21 mouse cellular contexts compared by ENCODE assay signal in genomic region chr10:25035363-25035762, GRCm38 (mm10).
DNase-seq lines count a peak whose midpoint lies in the region; ATAC-seq and TF ChIP-seq lines count a peak whose summit lies in the region.
"Had no signal": no experiment of that assay in that cellular context is flagged by ENCODE, and none has a peak within 500 bp of the region (broad histone marks: within the 10 kb centered on the region; RNA-seq: fewer than 3 reads in every experiment).

No protein-coding gene starts in this region.

- no peaks in the 10 kb centered on the region for H3K27me3 ChIP-seq in hindbrain, embryonic 14.5 days (ENCODE audit: control insufficient read depth, insufficient read depth, low read length)
- no peaks in the 10 kb centered on the region for H3K27me3 ChIP-seq in hindbrain, embryonic 11.5 days (ENCODE audit: control insufficient read depth, insufficient read depth, low read length)
- H3K27me3 ChIP-seq in midbrain, postnatal 0 days (ENCODE audit: insufficient read depth, low read length): no peaks in the 10 kb centered on the region
- H3K27me3 ChIP-seq in midbrain, embryonic 10.5 days (ENCODE audit: low read depth, poor library complexity, severe bottlenecking): no peaks in the 10 kb centered on the region
- H3K27me3 ChIP-seq in hindbrain, postnatal 0 days (ENCODE audit: insufficient read depth, low read length): no peaks in the 10 kb centered on the region
- H3K27me3 ChIP-seq: embryonic facial prominence, embryonic 15.5 days had no signal

- H3K27ac ChIP-seq in hindbrain, embryonic 14.5 days: no peak overlapping the region
- no peak overlapping the region for H3K27ac ChIP-seq in hindbrain, embryonic 11.5 days (ENCODE audit: low read depth, low read length)
- H3K27ac ChIP-seq in midbrain, postnatal 0 days (ENCODE audit: low read depth, low read length): no peak overlapping the region
- H3K27ac ChIP-seq in midbrain, embryonic 10.5 days (replicated peaks): no peak overlapping the region
- no peak overlapping the region for H3K27ac ChIP-seq in hindbrain, postnatal 0 days
- H3K27ac ChIP-seq: embryonic facial prominence, embryonic 15.5 days; gastrocnemius, adult 2 months had no signal

- H3K4me1 ChIP-seq in hindbrain, embryonic 14.5 days (replicated peaks; ENCODE audit: control insufficient read depth, insufficient read depth, low read length): no peaks in the 10 kb centered on the region
- no peaks in the 10 kb centered on the region for H3K4me1 ChIP-seq in hindbrain, embryonic 11.5 days (replicated peaks; ENCODE audit: control insufficient read depth, insufficient read depth, low read length)
- no peaks in the 10 kb centered on the region for H3K4me1 ChIP-seq in midbrain, postnatal 0 days (ENCODE audit: insufficient read depth, low read length)
- no peaks in the 10 kb centered on the region for H3K4me1 ChIP-seq in midbrain, embryonic 10.5 days
- no peaks in the 10 kb centered on the region for H3K4me1 ChIP-seq in hindbrain, postnatal 0 days (ENCODE audit: insufficient read depth, low read length)
- H3K4me1 ChIP-seq: embryonic facial prominence, embryonic 15.5 days had no signal

- no peak overlapping the region for H3K4me2 ChIP-seq in hindbrain, embryonic 14.5 days (replicated peaks)
- H3K4me2 ChIP-seq in hindbrain, embryonic 11.5 days (replicated peaks; ENCODE audit: low read depth, low read length): no peak overlapping the region
- H3K4me2 ChIP-seq in midbrain, postnatal 0 days (ENCODE audit: low read depth, low read length, poor library complexity, severe bottlenecking): no peak overlapping the region
- no peak overlapping the region for H3K4me2 ChIP-seq in hindbrain, postnatal 0 days (ENCODE audit: low read depth, low read length)
- H3K4me2 ChIP-seq: embryonic facial prominence, embryonic 15.5 days; heart, embryonic 11.5 days had no signal

- TF ChIP-seq CTCF in midbrain, postnatal 0 days (IDR thresholded peaks at IDR 0.05): no peak
- TF ChIP-seq CTCF in hindbrain, postnatal 0 days (IDR thresholded peaks at IDR 0.05; ENCODE audit: low read depth): no peak

- 64% methylated on average over 6 of the region's 6 CpGs for WGBS in hindbrain, embryonic 14.5 days
- 82% methylated on average over 6 of the region's 6 CpGs for WGBS in hindbrain, embryonic 11.5 days
- 74% methylated on average over 6 of the region's 6 CpGs for WGBS in midbrain, postnatal 0 days
- 89% methylated on average over 6 of the region's 6 CpGs for WGBS in midbrain, embryonic 10.5 days
- 65% methylated on average over 6 of the region's 6 CpGs for WGBS in hindbrain, postnatal 0 days

- no peak for DNase-seq in hindbrain, embryonic 14.5 days (ENCODE audit: low spot score)
- no peak for DNase-seq in hindbrain, embryonic 11.5 days (ENCODE audit: low spot score)
- DNase-seq in midbrain, postnatal 0 days (ENCODE audit: low spot score): peak; percentile 35
- DNase-seq in midbrain, embryonic 10.5 days (ENCODE audit: low spot score): no peak
- peak; percentile 28 for DNase-seq in hindbrain, postnatal 0 days (ENCODE audit: low spot score)
- no peak for DNase-seq in urinary bladder, postnatal 25 days (ENCODE audit: low spot score)
- DNase-seq: adrenal gland, adult 2 months; adrenal gland, postnatal 14 days; cerebellum, adult 11-12 months; cerebellum, adult 8-10 months; cerebellum, postnatal 10 days; embryo, embryonic 11 days; forebrain, postnatal 0 days; gastrocnemius, adult 2 months; gastrocnemius, postnatal 14 days had no signal

- no peak overlapping the region for H3K4me3 ChIP-seq in hindbrain, embryonic 14.5 days (replicated peaks; ENCODE audit: low read length)
- H3K4me3 ChIP-seq in hindbrain, embryonic 11.5 days (ENCODE audit: low read depth, low read length): no peak overlapping the region
- no peak overlapping the region for H3K4me3 ChIP-seq in midbrain, postnatal 0 days (ENCODE audit: low read depth, low read length)
- no peak overlapping the region for H3K4me3 ChIP-seq in midbrain, embryonic 10.5 days
- no peak overlapping the region for H3K4me3 ChIP-seq in hindbrain, postnatal 0 days (ENCODE audit: low read length)
- H3K4me3 ChIP-seq: embryonic facial prominence, embryonic 15.5 days; gastrocnemius, adult 2 months had no signal

- no peaks in the 10 kb centered on the region for H3K9me3 ChIP-seq in hindbrain, embryonic 14.5 days (ENCODE audit: control insufficient read depth, low read length)
- no peaks in the 10 kb centered on the region for H3K9me3 ChIP-seq in hindbrain, embryonic 11.5 days (ENCODE audit: control insufficient read depth, low read length)
- H3K9me3 ChIP-seq in midbrain, postnatal 0 days (ENCODE audit: low read length): no peaks in the 10 kb centered on the region
- H3K9me3 ChIP-seq in midbrain, embryonic 10.5 days (replicated peaks): no peaks in the 10 kb centered on the region
- H3K9me3 ChIP-seq in hindbrain, postnatal 0 days (ENCODE audit: low read length): no peaks in the 10 kb centered on the region
- H3K9me3 ChIP-seq: embryonic facial prominence, embryonic 15.5 days had no signal

- no peaks in the 10 kb centered on the region for H3K36me3 ChIP-seq in hindbrain, embryonic 14.5 days (replicated peaks; ENCODE audit: control insufficient read depth, insufficient read depth)
- H3K36me3 ChIP-seq in hindbrain, embryonic 11.5 days (ENCODE audit: control insufficient read depth, insufficient read depth, low read length): no peaks in the 10 kb centered on the region
- H3K36me3 ChIP-seq in midbrain, postnatal 0 days (ENCODE audit: insufficient read depth, low read length): no peaks in the 10 kb centered on the region
- H3K36me3 ChIP-seq in midbrain, embryonic 10.5 days: no peaks in the 10 kb centered on the region
- no peaks in the 10 kb centered on the region for H3K36me3 ChIP-seq in hindbrain, postnatal 0 days (ENCODE audit: insufficient read depth, low read length)
- H3K36me3 ChIP-seq: embryonic facial prominence, embryonic 15.5 days had no signal

- ATAC-seq in hindbrain, embryonic 14.5 days (ENCODE audit: low FRiP score): peak; percentile 55
- ATAC-seq in hindbrain, embryonic 11.5 days (ENCODE audit: low FRiP score): no peak
- no peak for ATAC-seq in midbrain, postnatal 0 days (ENCODE audit: low FRiP score)
- ATAC-seq in hindbrain, postnatal 0 days: peak; percentile 73
- ATAC-seq: CD4-positive, CD25-positive, alpha-beta regulatory T cell, adult 4 months; forebrain, embryonic 14.5 days; forebrain, postnatal 0 days; inflammation-experienced regulatory T-cells, adult 6 months; intestine, embryonic 16.5 days had no signal

- no peak overlapping the region for H3K9ac ChIP-seq in hindbrain, embryonic 14.5 days
- H3K9ac ChIP-seq in hindbrain, embryonic 11.5 days (ENCODE audit: low read depth, low read length): no peak overlapping the region
- H3K9ac ChIP-seq in midbrain, postnatal 0 days (replicated peaks; ENCODE audit: low read length, poor library complexity, severe bottlenecking): no peak overlapping the region
- H3K9ac ChIP-seq in hindbrain, postnatal 0 days (replicated peaks; ENCODE audit: low read length): no peak overlapping the region
- H3K9ac ChIP-seq: embryonic facial prominence, embryonic 15.5 days; forebrain, postnatal 0 days had no signal

Comparison
In these comparisons a context has a peak if more than half of its experiments do, and no peak if none do; other contexts are left out.
1. ATAC-seq: peak in hindbrain, embryonic 14.5 days (single experiment) and hindbrain, postnatal 0 days (single experiment); none in hindbrain, embryonic 11.5 days (single experiment) and midbrain, postnatal 0 days (single experiment).
2. DNase-seq: peak in midbrain, postnatal 0 days (single experiment) and hindbrain, postnatal 0 days (single experiment); none in hindbrain, embryonic 14.5 days (single experiment), hindbrain, embryonic 11.5 days (single experiment), midbrain, embryonic 10.5 days (single experiment) and urinary bladder, postnatal 25 days (single experiment).